Mouse (Mus musculus): ENCODE measurements around the gene Heatr5a.

The Heatr5a gene

DNA sequence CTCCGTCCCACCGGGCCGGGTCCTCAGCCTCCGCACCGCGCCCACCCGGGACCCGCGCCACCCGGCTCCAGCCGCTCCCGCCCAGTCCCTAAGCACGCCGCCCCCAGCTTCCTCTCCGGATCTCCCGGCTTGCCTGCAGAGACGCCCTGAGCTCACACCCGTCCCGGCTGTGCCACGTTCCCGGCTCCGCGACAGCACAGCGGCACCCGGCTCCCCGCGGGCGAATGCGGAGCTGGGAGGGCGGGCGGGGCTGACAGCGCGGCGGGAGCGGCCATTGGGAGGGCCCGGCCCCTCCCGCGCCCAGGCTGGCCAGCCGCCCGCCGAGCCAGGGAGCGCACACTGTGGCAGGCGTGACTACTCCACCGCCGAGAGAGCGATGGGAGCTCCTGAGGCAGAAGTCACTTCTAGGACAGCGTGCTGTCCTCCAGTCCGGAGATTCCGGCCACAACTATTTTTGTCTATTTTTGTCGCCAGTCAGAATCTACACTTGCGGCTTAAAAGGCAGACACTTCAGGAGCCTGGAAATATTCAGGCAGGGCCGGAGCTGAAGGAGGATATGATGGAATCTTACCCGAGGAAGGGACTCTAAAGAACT, at the start of gene Heatr5a:
Gene Heatr5a, minus strand, starts transcription at position 252 of the 595 bp plus-strand sequence.
- peak; percentile 90 to 95 for DNase-seq

DNA sequence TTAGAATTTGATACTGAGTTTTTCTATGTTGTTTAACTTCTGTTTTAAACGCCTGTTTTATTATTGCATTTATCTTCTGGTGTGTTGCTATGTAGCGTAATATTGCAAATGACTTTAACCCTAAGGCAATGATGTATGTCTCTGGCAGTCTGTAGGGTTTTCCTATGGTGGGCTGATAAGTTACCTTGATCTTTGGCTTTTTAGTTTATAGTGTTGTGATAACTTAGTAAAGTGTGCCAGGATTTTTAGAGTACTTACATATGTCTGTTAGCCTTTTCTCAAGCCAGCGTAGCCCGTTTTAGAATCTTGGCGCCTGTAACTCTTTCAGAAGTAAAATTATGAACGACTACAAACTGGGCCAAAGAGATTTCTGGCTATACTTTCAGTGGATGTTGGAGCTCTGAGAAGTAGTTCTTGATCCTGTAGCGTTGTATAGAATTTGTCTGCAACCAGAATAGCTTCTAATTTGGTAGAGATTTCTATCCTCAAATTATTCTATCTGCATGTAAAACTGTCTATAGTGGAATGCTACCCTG, 43.4 kb upstream of the Heatr5a start:
- DNase-seq: no peak

GRCm38 (mm10) chr12:52014044-52014443, 42.9 kb upstream of the Heatr5a start:
- DNase-seq: no peak

GRCm38 (mm10) chr12:52013274-52013673, 42.2 kb upstream of the Heatr5a start:
- no peak for DNase-seq

DNA sequence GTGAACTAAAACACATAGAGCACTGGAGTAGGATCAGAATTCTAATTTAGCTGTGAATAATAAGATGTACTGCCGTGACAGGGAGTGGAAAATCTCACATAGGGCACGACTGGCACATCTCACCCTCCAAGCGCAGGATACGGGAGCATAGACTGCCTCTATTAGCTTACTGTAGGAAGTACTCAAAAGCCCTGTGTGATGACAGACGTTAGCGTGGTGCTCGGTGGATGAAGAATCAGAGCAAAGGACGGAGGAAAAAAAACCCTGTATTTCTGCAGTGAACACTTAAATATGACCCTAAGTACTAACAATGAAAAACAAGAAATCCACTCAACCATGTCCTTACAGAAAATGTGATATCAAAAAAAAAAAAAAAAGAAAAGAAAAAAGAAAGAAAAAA, 41.0 kb upstream of the Heatr5a start:
- DNase-seq: no peak

DNA sequence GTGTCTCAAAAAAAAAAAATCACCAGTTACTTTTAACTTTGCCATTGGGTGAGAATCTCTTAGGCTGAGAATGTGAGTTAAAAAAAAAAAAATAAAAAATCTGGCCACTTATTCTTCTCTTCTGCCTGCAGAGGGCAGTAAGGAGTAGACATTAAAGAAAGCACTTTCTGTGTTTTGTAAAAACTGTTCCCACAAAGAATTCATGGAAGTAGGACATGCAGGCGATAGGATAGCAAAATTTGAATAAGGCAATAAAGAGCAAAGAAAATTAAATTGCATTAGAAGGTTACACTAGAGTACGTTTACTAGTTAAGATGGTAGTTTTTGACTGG, 39.5 kb upstream of the Heatr5a start:
- no peak for DNase-seq

DNA sequence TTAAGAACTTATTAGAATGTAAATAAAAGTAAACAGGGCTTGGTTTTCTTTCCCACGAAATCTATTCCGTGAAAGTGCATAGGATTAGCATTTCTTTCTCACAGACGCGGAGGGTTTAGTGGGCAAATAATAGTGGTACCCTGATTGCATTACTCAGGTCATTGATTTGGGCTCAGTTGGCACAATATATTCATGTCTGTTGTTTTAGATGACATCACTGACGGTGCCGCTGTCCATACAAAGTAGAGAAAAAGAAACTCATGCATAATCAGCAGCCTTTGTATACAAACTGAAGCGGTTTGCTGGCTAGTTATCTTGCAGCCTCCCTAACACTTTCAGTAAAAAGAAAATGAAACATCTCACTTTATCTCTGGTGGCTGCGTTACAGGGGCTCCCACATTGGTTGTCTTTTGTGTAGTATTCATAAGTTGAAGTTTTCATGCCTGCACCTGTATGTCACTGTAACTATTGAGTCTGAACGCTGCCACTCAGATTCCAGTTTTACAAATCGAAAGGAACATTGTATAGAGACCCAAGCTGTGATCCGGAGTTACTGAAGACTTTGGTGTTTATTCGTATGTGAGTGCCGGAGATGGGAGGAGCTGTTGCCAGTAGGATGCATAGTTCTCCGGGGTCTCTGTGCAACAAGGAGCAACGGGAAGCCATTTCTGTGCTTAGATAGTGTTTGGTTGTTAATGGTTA, 39.0 kb upstream of the Heatr5a start:
- no peak for DNase-seq

DNA sequence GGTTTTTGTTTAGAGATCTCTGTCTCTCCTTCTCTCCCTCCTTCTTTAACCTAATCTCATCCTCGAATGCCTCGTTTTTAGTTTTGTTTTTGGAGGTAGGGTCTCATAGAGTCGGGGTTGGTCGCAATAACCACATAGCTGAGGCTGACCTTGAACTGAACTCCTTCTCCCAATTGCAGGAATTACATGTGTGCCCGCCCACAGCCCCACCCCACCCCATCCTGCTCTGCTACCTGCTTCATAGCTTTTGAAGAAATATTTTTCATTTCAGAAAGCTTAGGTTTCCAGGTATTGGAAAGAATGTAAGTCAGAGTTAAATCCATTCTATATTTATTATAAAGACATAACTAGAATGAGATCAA, 35.5 kb upstream of the Heatr5a start:
- DNase-seq: no peak

DNA sequence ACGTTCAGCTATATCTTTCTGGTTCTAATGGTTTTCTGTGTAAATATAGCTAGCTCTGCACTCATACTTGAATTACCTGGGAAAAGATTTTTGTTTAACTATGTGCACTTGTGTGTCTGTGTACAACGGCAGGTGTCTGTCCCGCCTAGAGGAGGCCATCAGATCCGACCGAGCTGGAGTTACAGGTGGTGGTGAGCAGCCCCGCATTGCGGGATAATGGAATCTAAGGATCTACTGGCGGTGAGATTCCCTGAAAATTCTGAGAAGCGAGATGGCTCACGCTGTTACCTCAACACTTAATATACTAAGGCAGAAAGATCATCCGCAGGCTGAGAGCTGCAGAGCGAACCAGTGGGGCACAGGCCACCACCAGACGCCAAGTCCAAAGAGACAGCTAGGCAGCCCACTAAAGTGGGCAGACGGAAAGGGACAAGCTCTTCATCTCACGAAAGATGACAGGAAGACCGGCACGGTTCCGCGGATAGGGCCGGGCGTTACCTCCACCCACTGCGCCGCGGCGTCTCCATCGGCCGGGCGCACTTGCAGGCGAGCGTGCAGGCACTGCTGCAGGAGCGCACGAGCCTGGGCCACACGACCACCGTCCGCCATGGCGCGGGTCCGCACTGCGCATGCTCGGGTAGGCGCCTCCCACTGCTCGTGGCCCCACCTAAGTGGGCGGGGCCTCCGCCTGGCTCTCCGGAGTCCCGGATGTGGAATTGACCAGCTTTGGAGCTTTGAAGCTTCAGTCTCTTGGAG, 34.9 kb upstream of the Heatr5a start, which contains the start of gene Dtd2:
Gene Dtd2, minus strand, starts transcription at position 625 of the 756 bp plus-strand sequence.
- DNase-seq: peak; percentile 92 to 94

DNA sequence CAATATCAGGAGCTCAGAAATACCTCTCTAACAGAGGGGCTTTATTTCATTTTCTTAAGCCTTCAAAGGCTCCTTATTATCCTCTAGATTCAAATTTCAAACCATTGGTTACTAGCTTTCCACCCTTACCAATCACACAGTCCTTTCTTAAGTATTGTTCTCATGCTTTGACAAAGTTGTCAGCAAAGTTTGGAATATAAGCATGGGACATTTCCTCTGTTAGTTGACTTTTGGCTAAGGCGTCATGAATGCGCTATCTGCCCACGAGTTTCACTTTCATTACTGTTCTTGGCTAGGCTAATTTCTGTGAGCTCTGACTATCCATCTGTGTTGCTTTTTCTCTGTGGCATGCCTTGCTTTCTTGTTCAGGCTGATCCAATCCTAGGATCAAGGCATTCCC, 31.6 kb upstream of the Heatr5a start:
- DNase-seq: no peak

GRCm38 (mm10) chr12:52001544-52001943, 30.4 kb upstream of the Heatr5a start:
- peak; percentile 38 to 81 for DNase-seq

GRCm38 (mm10) chr12:51998366-51998932, 27.3 kb upstream of the Heatr5a start:
- no peak for DNase-seq

DNA sequence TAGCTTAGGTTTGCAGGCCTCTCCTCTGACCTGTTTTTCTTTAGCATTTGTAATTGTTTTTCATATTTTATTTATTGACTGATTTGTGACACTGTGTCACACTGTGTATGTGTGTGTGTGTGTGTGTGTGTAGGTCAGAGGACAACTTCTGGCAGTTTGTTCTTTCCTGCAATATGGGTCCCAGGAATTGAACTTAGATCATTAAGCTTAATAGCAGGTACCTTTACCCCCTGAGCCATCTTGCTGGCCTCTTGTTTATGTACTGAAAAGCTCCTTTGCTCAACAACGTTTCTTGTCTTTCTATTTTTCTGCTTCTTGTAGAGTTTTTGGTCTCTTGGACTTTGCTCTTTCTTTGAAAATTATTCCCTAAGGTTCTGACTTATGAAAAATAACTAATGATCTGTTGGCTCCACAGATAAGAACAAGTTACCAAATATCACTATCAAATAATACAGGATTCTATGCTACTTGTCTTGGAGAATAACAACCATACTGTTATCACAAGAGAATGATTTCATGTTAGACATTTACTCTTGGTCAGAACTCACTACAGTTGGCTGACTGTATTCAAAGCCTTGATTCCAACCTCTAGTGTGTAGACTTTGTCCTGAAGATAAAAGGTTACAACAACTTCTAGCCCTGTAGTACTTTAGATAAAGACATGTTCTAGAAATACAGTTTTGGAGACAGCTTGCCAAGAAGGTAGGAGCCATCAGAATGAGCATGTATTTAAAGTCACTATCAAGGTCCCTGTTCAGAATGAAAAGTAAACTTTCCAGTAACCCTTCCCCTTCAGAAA, 24.8 kb upstream of the Heatr5a start:
- no peak for DNase-seq

DNA sequence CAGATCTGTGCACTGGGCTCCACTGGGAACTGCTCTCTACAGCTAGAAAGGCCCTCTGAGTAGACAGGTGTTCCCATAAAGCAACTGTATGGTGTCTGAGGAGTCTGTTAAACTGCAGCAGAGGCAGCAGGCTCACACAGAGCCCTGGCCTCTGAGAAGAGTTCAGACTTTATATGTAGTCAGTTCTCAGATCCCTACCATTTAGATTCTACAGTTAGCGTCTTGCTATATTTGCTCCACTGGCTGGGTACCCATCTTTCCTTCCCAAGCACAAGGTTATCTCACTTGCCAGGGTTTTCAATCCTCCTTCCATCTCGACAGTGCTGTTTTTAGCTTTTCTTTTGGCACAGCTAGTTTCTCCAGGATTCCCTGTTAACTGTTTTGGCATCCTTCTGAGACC, 19.5 kb upstream of the Heatr5a start:
- DNase-seq: no peak

DNA sequence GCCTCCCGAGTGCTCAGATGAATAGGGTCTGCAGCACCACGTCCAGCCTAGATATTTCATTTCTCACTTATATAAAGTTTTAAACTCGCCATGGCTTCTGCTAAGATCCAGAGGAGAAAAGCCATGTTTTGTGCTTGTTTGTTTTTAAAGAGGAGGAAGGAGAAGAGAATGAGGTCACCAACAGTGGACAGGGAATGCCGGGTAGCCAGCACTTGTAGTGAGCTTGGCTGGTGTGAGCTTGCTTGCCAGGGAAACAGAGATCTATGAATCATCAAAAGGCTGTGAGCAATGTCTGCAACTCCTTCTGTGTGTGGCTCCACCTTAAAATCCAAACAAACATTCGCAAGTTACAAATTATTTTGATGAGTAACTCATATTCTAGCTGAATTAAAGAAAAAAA, 17.4 kb upstream of the Heatr5a start:
- no peak for DNase-seq

- no peak for DNase-seq
Measured at GRCm38 (mm10) chr12:51985826-51986225, 14.7 kb upstream of the Heatr5a start.

- no peak for DNase-seq
Measured at GRCm38 (mm10) chr12:51985163-51985748, 14.1 kb upstream of the Heatr5a start.

DNA sequence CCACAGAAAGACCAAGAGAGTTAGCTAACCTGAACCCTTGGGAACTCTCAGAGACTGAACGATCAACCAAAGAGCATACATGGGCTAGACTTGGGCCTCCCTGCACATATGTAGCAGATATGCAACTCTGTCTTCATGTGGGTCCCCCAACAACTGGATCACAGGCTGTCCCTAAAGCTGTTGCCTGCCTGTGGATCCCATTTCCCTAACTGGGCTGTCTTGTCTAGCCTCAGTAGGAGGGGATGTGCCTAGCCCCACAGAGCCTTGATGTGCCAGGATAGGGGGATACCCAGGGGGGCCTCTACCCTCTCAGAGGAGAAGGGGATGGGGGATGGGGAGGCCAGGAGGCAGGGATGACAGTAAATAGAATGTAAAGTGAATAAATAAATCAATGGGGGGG, 12.5 kb upstream of the Heatr5a start:
- no peak for DNase-seq

GRCm38 (mm10) chr12:51976531-51976930, 5.4 kb upstream of the Heatr5a start:
- no peak for DNase-seq

DNA sequence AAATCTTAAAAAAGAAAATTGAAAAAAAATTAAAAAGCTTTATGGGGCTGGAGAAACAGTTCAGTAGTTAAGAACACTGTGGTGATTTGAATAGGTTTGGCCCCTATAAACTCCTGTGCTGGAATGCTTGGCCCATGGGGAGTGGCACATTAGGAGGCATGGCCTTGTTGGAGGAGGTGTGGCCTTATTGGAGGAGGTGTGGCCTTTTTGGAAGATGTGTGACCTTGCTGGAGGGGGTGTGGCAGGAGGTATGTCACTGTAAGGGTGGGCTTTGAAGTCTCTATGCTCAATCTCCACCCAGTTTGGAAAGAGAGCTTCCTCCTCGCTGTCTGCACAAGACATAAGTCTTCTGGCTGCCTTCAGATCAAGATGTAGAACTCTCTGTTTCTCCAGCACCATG, 3.3 kb upstream of the Heatr5a start:
- DNase-seq: no peak

DNA sequence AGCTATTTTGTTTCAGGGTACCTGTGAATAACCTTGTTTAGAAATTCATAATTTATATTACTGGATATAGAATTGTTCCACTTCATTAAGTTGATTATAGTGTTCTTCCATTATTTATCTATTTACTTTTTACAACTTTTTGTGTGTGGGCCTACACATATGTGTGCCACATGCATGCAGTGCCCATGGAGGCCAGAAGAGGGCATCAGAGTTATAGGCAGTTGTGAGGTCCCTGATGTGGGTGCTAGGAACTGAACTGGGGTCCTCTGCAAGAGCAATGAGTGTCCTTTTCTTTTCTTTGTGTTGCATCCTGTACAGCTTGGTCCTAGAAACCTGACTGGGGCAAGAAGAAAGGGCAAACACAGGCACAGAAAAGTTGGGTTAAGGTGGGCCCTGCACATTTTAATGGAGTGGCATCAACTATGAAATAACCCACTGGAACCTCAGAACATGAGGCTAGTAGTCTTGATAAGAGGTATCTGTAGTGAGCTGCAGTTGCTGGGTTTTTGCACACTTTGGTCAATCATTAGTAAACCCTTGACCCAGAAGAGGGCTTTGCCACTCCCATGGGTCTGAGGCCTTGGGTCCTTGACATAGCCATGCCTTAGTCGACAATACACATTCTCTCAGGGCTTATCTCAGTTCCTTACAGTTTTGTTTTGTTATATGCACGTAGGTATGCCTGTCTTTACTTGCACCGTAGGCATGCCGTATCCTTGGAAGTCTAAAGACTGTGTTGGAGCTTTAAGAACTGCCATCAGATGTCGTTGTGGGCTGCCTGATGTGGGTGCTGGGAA, 1.3 kb upstream of the Heatr5a start:
- peak in 1 of 2 experiments; percentile 7 for DNase-seq

Measured in kidney, postnatal 25 days (tissue).